Mouse (Mus musculus): ENCODE data around the gene Trpc2. TPM values are rescaled to one million over a fixed set of nuclear protein-coding genes. Genes with fewer than 3 reads are reported as not detected.

Gene Trpc2
- total and polyA plus RNA-seq, 3 experiments = not detected

- H3K4me1 ChIP-seq (ENCODE audit: control insufficient read depth in 1 of 2, insufficient read depth in 2 of 2, low read length in 2 of 2) = peaks cover 7 to 10% of the 10 kb centered on the region in 2 experiments
- H3K27ac ChIP-seq (ENCODE audit: control insufficient read depth, low read depth, low read length) = no peak overlapping the region
- no peak overlapping the region for H3K4me3 ChIP-seq (ENCODE audit: control insufficient read depth in 1 of 2, insufficient read depth in 1 of 2, low read depth in 2 of 2, low read length in 2 of 2)
- peaks cover 21% of the 10 kb centered on the region for H3K79me2 ChIP-seq (ENCODE audit: control insufficient read depth, insufficient read depth, low read length, poor library complexity)
- DNase-seq (ENCODE audit: low read depth, low spot score) = peak; percentile 44
- TF ChIP-seq USF1 (IDR thresholded peaks at IDR 0.05; ENCODE audit: low read depth, low read length) (no peak), GABPA (IDR thresholded peaks at IDR 0.05; ENCODE audit: low read depth, low read length) (no peak), RAD21 (IDR thresholded peaks at IDR 0.05; ENCODE audit: low read depth, low read length) (no peak), SMC3 (IDR thresholded peaks at IDR 0.05; ENCODE audit: low read depth, low read length) (no peak), ZNF384 (IDR thresholded peaks at IDR 0.05; ENCODE audit: low read depth, low read length) (0 out of 2 replicates have a peak, but pooled peaks have one; percentile 40), RCOR1 (IDR thresholded peaks at IDR 0.05; ENCODE audit: low read depth, low read length) (peak; percentile 32; the same call in 1 of the 2 replicates), EP300 (IDR thresholded peaks at IDR 0.05; ENCODE audit: low read depth in 1 of 2, low read length in 2 of 2) (peak in 1 of 2 experiments; percentile 49; a peak in 1 of 4 replicates), POLR2A (IDR thresholded peaks at IDR 0.05; ENCODE audit: control insufficient read depth in 1 of 2, insufficient read depth in 1 of 2, low read depth in 1 of 2, low read length in 2 of 2, poor library complexity in 1 of 2) (no peak), MAX (IDR thresholded peaks at IDR 0.05; ENCODE audit: low read length) (peak; percentile 73), ELF1 (IDR thresholded peaks at IDR 0.05; ENCODE audit: low read depth, low read length) (no peak), ZC3H11A (IDR thresholded peaks at IDR 0.05; ENCODE audit: low read depth, low read length) (no peak), UBTF (IDR thresholded peaks at IDR 0.05; ENCODE audit: borderline replicate concordance, insufficient read depth, low read depth, low read length) (no peak), GATA1 (IDR thresholded peaks at IDR 0.05; ENCODE audit: low read depth, low read length) (peak; percentile 74), MYB (IDR thresholded peaks at IDR 0.05; ENCODE audit: low read depth, low read length) (no peak), MXI1 (IDR thresholded peaks at IDR 0.05; ENCODE audit: low read depth, low read length) (peak; percentile 66; the same call in 1 of the 2 replicates), CTCF (IDR thresholded peaks at IDR 0.05 in 2 of 3, conservative IDR thresholded peaks at IDR 0.05 in 1 of 3; ENCODE audit: control insufficient read depth in 1 of 3, insufficient read depth in 1 of 3, low read depth in 2 of 3, low read length in 3 of 3, poor library complexity in 1 of 3, severe bottlenecking in 1 of 3) (no peak), MYC (IDR thresholded peaks at IDR 0.05; ENCODE audit: low read depth, low read length) (peak; percentile 59; the same call in 1 of the 2 replicates), ZMIZ1 (IDR thresholded peaks at IDR 0.05; ENCODE audit: low read depth, low read length) (no peak), ETS1 (IDR thresholded peaks at IDR 0.05; ENCODE audit: low read depth, low read length) (peak; percentile 37; the same call in 1 of the 2 replicates), BHLHE40 (IDR thresholded peaks at IDR 0.05; ENCODE audit: borderline replicate concordance, low read depth, low read length) (no peak), JUND (IDR thresholded peaks at IDR 0.05; ENCODE audit: low read depth, low read length) (no peak), TCF12 (IDR thresholded peaks at IDR 0.05; ENCODE audit: low read depth, low read length) (peak; percentile 54; the same call in 1 of the 2 replicates), TAL1 (IDR thresholded peaks at IDR 0.05; ENCODE audit: low read length) (no peak), SIN3A (IDR thresholded peaks at IDR 0.05; ENCODE audit: low read length) (no peak), E2F4 (IDR thresholded peaks at IDR 0.05; ENCODE audit: borderline replicate concordance, low read depth, low read length) (no peak), KAT2A (conservative IDR thresholded peaks at IDR 0.05; ENCODE audit: low read depth, low read length) (no peak)
- H3K9ac ChIP-seq (ENCODE audit: control insufficient read depth, low read depth, low read length, poor library complexity, severe bottlenecking) = no peak overlapping the region
- H3K9me3 ChIP-seq (replicated peaks; ENCODE audit: insufficient read depth, low read length) = no peaks in the 10 kb centered on the region
- H3K36me3 ChIP-seq (ENCODE audit: control insufficient read depth in 1 of 2, insufficient read depth in 2 of 2, low read length in 2 of 2) = peaks cover 1 to 28% of the 10 kb centered on the region in 2 experiments
- H3K27me3 ChIP-seq (ENCODE audit: control insufficient read depth in 1 of 2, insufficient read depth in 2 of 2, low read length in 2 of 2) = no peaks in the 10 kb centered on the region
These were observed 21.6 kb upstream of the Trpc2 start for GRCm38 (mm10) chr7:102061353-102061752.
